Mouse (Mus musculus): ENCODE measurements around the gene Ipo11. TPM values are rescaled to one million over a fixed set of nuclear protein-coding genes. Genes with fewer than 3 reads are reported as not detected.

Ipo11 gene
- polyA plus RNA-seq, 1 experiment from 2014 or later: 21.6 TPM

- TF ChIP-seq EP300 (IDR thresholded peaks at IDR 0.05) (no peak), CTCF (IDR thresholded peaks at IDR 0.05) (no peak)
- no peaks in the 10 kb centered on the region for H3K9me3 ChIP-seq (ENCODE audit: low read length)
- no peak overlapping the region for H3K4me2 ChIP-seq (replicated peaks; ENCODE audit: low read depth, low read length)
- H3K4me1 ChIP-seq (ENCODE audit: insufficient read depth, low read depth, low read length): no peaks in the 10 kb centered on the region
- 48% methylated on average over 12 of the region's 12 CpGs for WGBS
- no peaks in the 10 kb centered on the region for H3K36me3 ChIP-seq (ENCODE audit: insufficient read depth, low read length)
- no peak overlapping the region for H3K4me3 ChIP-seq (ENCODE audit: low read depth, low read length)
- no peak for DNase-seq (ENCODE audit: low spot score)
- H3K9ac ChIP-seq (replicated peaks; ENCODE audit: low read depth): no peak overlapping the region
- ATAC-seq: no peak
- no peak overlapping the region for H3K27ac ChIP-seq (ENCODE audit: low read length)
- no peaks in the 10 kb centered on the region for H3K27me3 ChIP-seq (replicated peaks; ENCODE audit: insufficient read depth, low read length)
Observed at GRCm38 (mm10) chr13:106829327-106829997, 107.3 kb downstream of the Ipo11 start.

- TF ChIP-seq EP300 (IDR thresholded peaks at IDR 0.05) (no peak), CTCF (IDR thresholded peaks at IDR 0.05) (no peak)
- Histone ChIP-seq H3K27ac (ENCODE audit: low read length) (no peak overlapping the region), H3K9me3 (ENCODE audit: low read length) (no peaks in the 10 kb centered on the region), H3K4me3 (ENCODE audit: low read depth, low read length) (no peak overlapping the region), H3K36me3 (ENCODE audit: insufficient read depth, low read length) (no peaks in the 10 kb centered on the region), H3K4me2 (replicated peaks; ENCODE audit: low read depth, low read length) (no peak overlapping the region), H3K9ac (replicated peaks; ENCODE audit: low read depth) (no peak overlapping the region), H3K4me1 (ENCODE audit: insufficient read depth, low read depth, low read length) (no peaks in the 10 kb centered on the region), H3K27me3 (replicated peaks; ENCODE audit: insufficient read depth, low read length) (no peaks in the 10 kb centered on the region)
- DNase-seq (ENCODE audit: low spot score) (no peak), ATAC-seq (no peak)
- 67% methylated on average over 5 of the region's 5 CpGs for WGBS
Observed at GRCm38 (mm10) chr13:106825618-106826017, 111.1 kb downstream of the Ipo11 start.

GRCm38 (mm10) chr13:106823875-106824191 lies 112.9 kb downstream of the Ipo11 start:
- no peak overlapping the region for H3K4me2 ChIP-seq (replicated peaks; ENCODE audit: low read depth, low read length)
- H3K9ac ChIP-seq (replicated peaks; ENCODE audit: low read depth): no peak overlapping the region
- H3K4me3 ChIP-seq (ENCODE audit: low read depth, low read length): no peak overlapping the region
- DNase-seq (ENCODE audit: low spot score) (no peak), ATAC-seq (no peak)
- 98% methylated on average over 2 of the region's 2 CpGs for whole genome bisulfite sequencing
- no peaks in the 10 kb centered on the region for H3K4me1 ChIP-seq (ENCODE audit: insufficient read depth, low read depth, low read length)
- H3K27me3 ChIP-seq (replicated peaks; ENCODE audit: insufficient read depth, low read length): no peaks in the 10 kb centered on the region
- no peak for TF ChIP-seq CTCF (IDR thresholded peaks at IDR 0.05)
- no peak for TF ChIP-seq EP300 (IDR thresholded peaks at IDR 0.05)
- no peaks in the 10 kb centered on the region for H3K36me3 ChIP-seq (ENCODE audit: insufficient read depth, low read length)
- no peak overlapping the region for H3K27ac ChIP-seq (ENCODE audit: low read length)
- H3K9me3 ChIP-seq (ENCODE audit: low read length): no peaks in the 10 kb centered on the region

GRCm38 (mm10) chr13:106823121-106823874 lies 113.5 kb downstream of the Ipo11 start:
- no peak overlapping the region for H3K27ac ChIP-seq (ENCODE audit: low read length)
- no peak overlapping the region for H3K4me3 ChIP-seq (ENCODE audit: low read depth, low read length)
- no peak overlapping the region for H3K9ac ChIP-seq (replicated peaks; ENCODE audit: low read depth)
- DNase-seq (ENCODE audit: low spot score) (no peak), ATAC-seq (no peak)
- H3K4me2 ChIP-seq (replicated peaks; ENCODE audit: low read depth, low read length): no peak overlapping the region
- TF ChIP-seq CTCF (IDR thresholded peaks at IDR 0.05) (no peak), EP300 (IDR thresholded peaks at IDR 0.05) (no peak)
- H3K4me1 ChIP-seq (ENCODE audit: insufficient read depth, low read depth, low read length): no peaks in the 10 kb centered on the region
- H3K36me3 ChIP-seq (ENCODE audit: insufficient read depth, low read length): no peaks in the 10 kb centered on the region
- 94% methylated on average over 12 of the region's 12 CpGs for WGBS
- no peaks in the 10 kb centered on the region for H3K9me3 ChIP-seq (ENCODE audit: low read length)
- no peaks in the 10 kb centered on the region for H3K27me3 ChIP-seq (replicated peaks; ENCODE audit: insufficient read depth, low read length)

- WGBS: 92% methylated on average over 2 of the region's 2 CpGs
- no peak overlapping the region for H3K4me2 ChIP-seq (replicated peaks; ENCODE audit: low read depth, low read length)
- no peak overlapping the region for H3K4me3 ChIP-seq (ENCODE audit: low read depth, low read length)
- ATAC-seq: no peak
- H3K27ac ChIP-seq (ENCODE audit: low read length): no peak overlapping the region
- no peaks in the 10 kb centered on the region for H3K27me3 ChIP-seq (replicated peaks; ENCODE audit: insufficient read depth, low read length)
- no peak for TF ChIP-seq CTCF (IDR thresholded peaks at IDR 0.05)
- TF ChIP-seq EP300 (IDR thresholded peaks at IDR 0.05): no peak
- H3K4me1 ChIP-seq (ENCODE audit: insufficient read depth, low read depth, low read length): no peaks in the 10 kb centered on the region
- no peaks in the 10 kb centered on the region for H3K9me3 ChIP-seq (ENCODE audit: low read length)
- DNase-seq (ENCODE audit: low spot score): no peak
- no peaks in the 10 kb centered on the region for H3K36me3 ChIP-seq (ENCODE audit: insufficient read depth, low read length)
- H3K9ac ChIP-seq (replicated peaks; ENCODE audit: low read depth): no peak overlapping the region
Observed at GRCm38 (mm10) chr13:106820149-106820548, 116.6 kb downstream of the Ipo11 start.

GRCm38 (mm10) chr13:106819749-106820148 lies 117.0 kb downstream of the Ipo11 start:
- no peak for DNase-seq (ENCODE audit: low spot score)
- WGBS: 88% methylated on average over 4 of the region's 4 CpGs
- H3K9ac ChIP-seq (replicated peaks; ENCODE audit: low read depth): no peak overlapping the region

More at GRCm38 (mm10) chr13:106819749-106820148, 117.0 kb downstream of the Ipo11 start:
- TF ChIP-seq EP300 (IDR thresholded peaks at IDR 0.05) (no peak), CTCF (IDR thresholded peaks at IDR 0.05) (no peak)
- ATAC-seq: no peak
- Histone ChIP-seq H3K9me3 (ENCODE audit: low read length) (no peaks in the 10 kb centered on the region), H3K4me1 (ENCODE audit: insufficient read depth, low read depth, low read length) (no peaks in the 10 kb centered on the region), H3K27me3 (replicated peaks; ENCODE audit: insufficient read depth, low read length) (no peaks in the 10 kb centered on the region), H3K36me3 (ENCODE audit: insufficient read depth, low read length) (no peaks in the 10 kb centered on the region), H3K27ac (ENCODE audit: low read length) (no peak overlapping the region), H3K4me3 (ENCODE audit: low read depth, low read length) (no peak overlapping the region), H3K4me2 (replicated peaks; ENCODE audit: low read depth, low read length) (no peak overlapping the region)

All from lung, postnatal 0 days (tissue).